Mouse (Mus musculus) hindbrain, postnatal 0 days (tissue): ENCODE data around the gene Mcidas. TPM values are rescaled to one million over a fixed set of nuclear protein-coding genes. Genes with fewer than 3 reads are reported as not detected.

ENCODE experiments used
- ATAC-seq: fragments of 200-750 bp; cut with Nextera tagmentation; 2 replicates; pipeline ENCODE4 v1.8.0; 2017; ENCODE audit warnings: mild to moderate bottlenecking, moderate TSS enrichment, moderate library complexity
- DNase-seq: peaks from one replicate; pipeline ENCODE4 v3.0.0-alpha.2; 2015; ENCODE audit warnings: low spot score
- H3K27ac ChIP-seq: fragments of 300-500 bp; sonication (generic); 2 replicates; pipeline ENCODE4 v1.5.1; 2014; ENCODE audit warnings: mild to moderate bottlenecking
- H3K27me3 ChIP-seq: fragments of 300-500 bp; sonication (generic); 2 replicates; pipeline ENCODE4 v1.6.1; 2014; ENCODE audit warnings: low read length, mixed read lengths; ENCODE audit not compliant: insufficient read depth
- H3K36me3 ChIP-seq: fragments of 300-500 bp; sonication (generic); 2 replicates; pipeline ENCODE4 v1.6.1; 2014; ENCODE audit warnings: low read length, mixed read lengths; ENCODE audit not compliant: insufficient read depth
- H3K4me1 ChIP-seq: fragments of 300-500 bp; sonication (generic); 2 replicates; pipeline ENCODE4 v1.6.1; 2014; ENCODE audit warnings: antibody characterized with exemption, low read length, mixed read lengths; ENCODE audit not compliant: insufficient read depth
- H3K4me2 ChIP-seq: fragments of 300-500 bp; sonication (generic); 2 replicates; pipeline ENCODE4 v1.6.1; 2014; ENCODE audit warnings: low read depth, mild to moderate bottlenecking, low read length, moderate library complexity, mixed read lengths
- H3K4me3 ChIP-seq: fragments of 300-500 bp; sonication (generic); 2 replicates; pipeline ENCODE4 v1.5.1; 2014; ENCODE audit warnings: low read length
- H3K9ac ChIP-seq: fragments of 300-500 bp; sonication (generic); replicated peaks from 2 replicates; pipeline ENCODE4 v1.6.1; 2014; ENCODE audit warnings: mild to moderate bottlenecking, low read length, moderate library complexity, mixed read lengths
- H3K9me3 ChIP-seq: fragments of 300-500 bp; sonication (generic); 2 replicates; pipeline ENCODE4 v1.6.1; 2016; ENCODE audit warnings: low read length, mixed read lengths
- CTCF ChIP-seq: IDR thresholded peaks from 2 replicates; pipeline ENCODE4 v1.5.1; 2016; ENCODE audit warnings: antibody characterized with exemption, control low read depth, low read depth
- WGBS: fragments of 180-500 bp; shearing (Covaris S2); extraction: QIAGEN DNeasy Blood & Tissue Kit; methylation state at CpG from one replicate; pipeline ENCODE4 v1.1.7; 2014; 5-methylcytosine and 5-hydroxymethylcytosine counted together
- polyA plus RNA-seq: library from polyadenylated mRNA; unstranded; fragments of >200 nt; fragmentation: Nextera tagmentation; extraction: Ambion mirVana; gene quantifications from 2 replicates; pipeline ENCODE4 v1.2.1, GENCODE M21; 2015
- total RNA-seq: library from RNA; depleted of rRNA; stranded (reverse); fragments of >200 nt; gene quantifications from 2 replicates; pipeline ENCODE4 v1.2.3, GENCODE M21; 2014

The Mcidas gene
- total and polyA plus RNA-seq, 2 experiments from 2014 or later = 0.73 to 0.88 TPM

- peaks cover 5% of the 10 kb centered on the region; the same call in 1 of the 2 replicates for H3K4me1 ChIP-seq
- no peak for DNase-seq
- peak overlapping the region; percentile 39 for H3K4me2 ChIP-seq
These were observed 4.1 kb upstream of the Mcidas start for GRCm38 (mm10) chr13:112989541-112989940.

GRCm38 (mm10) chr13:112990346-112990745 is 3.3 kb upstream of the Mcidas start:
- Histone ChIP-seq H3K27me3 (peaks cover 68% of the 10 kb centered on the region), H3K36me3 (no peaks in the 10 kb centered on the region), H3K4me3 (no peak overlapping the region), H3K4me2 (no peak overlapping the region), H3K27ac (no peak overlapping the region), H3K9me3 (no peaks in the 10 kb centered on the region), H3K9ac (no peak overlapping the region), H3K4me1 (peaks cover 5% of the 10 kb centered on the region; the same call in 1 of the 2 replicates)
- 7% methylated on average over 4 of the region's 4 CpGs for WGBS
- no peak for TF ChIP-seq CTCF
- no peak for ATAC-seq
- DNase-seq = no peak

More at GRCm38 (mm10) chr13:112989541-112989940, 4.1 kb upstream of the Mcidas start:
- peaks cover 60% of the 10 kb centered on the region for H3K27me3 ChIP-seq
- TF ChIP-seq CTCF = no peak
- no peak overlapping the region for H3K9ac ChIP-seq
- no peak for ATAC-seq
- no peak overlapping the region for H3K27ac ChIP-seq
- peak overlapping the region; percentile 54 for H3K4me3 ChIP-seq
- H3K9me3 ChIP-seq = no peaks in the 10 kb centered on the region
- under 1% methylated on average over 23 of the region's 23 CpGs for WGBS
- no peaks in the 10 kb centered on the region for H3K36me3 ChIP-seq

DNA sequence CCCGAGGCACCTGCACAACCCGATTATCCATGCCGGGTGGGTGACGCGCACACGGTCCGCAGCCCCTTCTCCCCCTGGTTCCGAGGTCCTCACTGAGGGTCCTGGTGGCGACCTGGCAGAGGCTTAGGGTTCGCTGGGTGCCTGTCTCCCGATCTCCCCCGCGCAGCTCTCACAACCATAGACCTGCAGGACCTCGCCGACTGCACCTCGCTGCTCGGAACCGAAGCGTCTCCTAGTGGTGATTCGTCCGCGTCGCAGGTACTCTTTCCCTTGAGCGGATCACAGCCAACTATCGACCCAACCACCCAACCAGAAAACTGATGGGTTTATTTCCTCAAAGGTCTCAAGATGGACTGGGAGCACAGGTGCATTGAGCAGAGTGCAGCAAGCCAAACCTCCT is 546 bp downstream of the Mcidas start:
- TF ChIP-seq CTCF = peak; percentile 79
- peak overlapping the region; percentile 37; the same call in 1 of the 2 replicates for H3K9ac ChIP-seq
- H3K4me2 ChIP-seq = peak overlapping the region; percentile 74
- peak; percentile 52 for ATAC-seq
- H3K27me3 ChIP-seq = peaks cover 79% of the 10 kb centered on the region
- H3K4me1 ChIP-seq = peaks cover 5% of the 10 kb centered on the region; the same call in 1 of the 2 replicates
- no peaks in the 10 kb centered on the region for H3K36me3 ChIP-seq
- 1% methylated on average over 25 of the region's 25 CpGs for WGBS
- DNase-seq = peak; percentile 79
- no peak overlapping the region for H3K27ac ChIP-seq
- peak overlapping the region; percentile 47 for H3K4me3 ChIP-seq
- H3K9me3 ChIP-seq = no peaks in the 10 kb centered on the region

GRCm38 (mm10) chr13:112996407-112996806 is 2.8 kb downstream of the Mcidas start:
- Histone ChIP-seq H3K4me3 (no peak overlapping the region), H3K36me3 (no peaks in the 10 kb centered on the region), H3K27ac (no peak overlapping the region), H3K4me1 (peaks cover 5% of the 10 kb centered on the region; the same call in 1 of the 2 replicates), H3K27me3 (peaks cover 70% of the 10 kb centered on the region), H3K9me3 (no peaks in the 10 kb centered on the region), H3K4me2 (no peak overlapping the region), H3K9ac (no peak overlapping the region)
- no peak for TF ChIP-seq CTCF
- no peak for DNase-seq
- no peak for ATAC-seq
- WGBS = 46% methylated on average over 4 of the region's 4 CpGs

DNA sequence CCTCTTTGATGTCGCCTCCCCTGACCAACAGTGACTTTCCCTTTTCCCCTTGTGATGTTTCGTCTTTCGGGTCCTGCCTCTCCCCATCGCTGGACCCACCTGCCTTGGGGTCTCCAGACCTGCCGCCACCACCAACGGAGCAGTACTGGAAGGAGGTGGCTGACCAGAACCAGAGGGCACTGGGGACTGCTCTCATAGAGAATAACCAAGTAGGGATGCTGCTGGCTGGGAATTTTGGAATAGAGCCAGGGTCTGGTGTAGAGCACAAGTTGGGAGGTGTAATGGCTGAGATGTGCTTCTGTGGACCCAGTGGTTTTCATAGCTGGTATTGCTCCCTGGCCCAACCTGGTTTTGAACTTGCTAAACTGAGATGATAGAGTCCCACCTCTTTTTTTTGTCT is 3.7 kb downstream of the Mcidas start:
- Histone ChIP-seq H3K4me3 (no peak overlapping the region), H3K27me3 (peaks cover 65% of the 10 kb centered on the region), H3K9ac (no peak overlapping the region), H3K4me2 (no peak overlapping the region), H3K27ac (no peak overlapping the region), H3K4me1 (peaks cover 5% of the 10 kb centered on the region; the same call in 1 of the 2 replicates), H3K36me3 (no peaks in the 10 kb centered on the region), H3K9me3 (no peaks in the 10 kb centered on the region)
- no peak for TF ChIP-seq CTCF
- ATAC-seq (no peak), DNase-seq (no peak)
- WGBS = 62% methylated on average over 6 of the region's 6 CpGs

- no peak for TF ChIP-seq CTCF
- Histone ChIP-seq H3K27me3 (peaks cover 54% of the 10 kb centered on the region), H3K9ac (peak overlapping the region; percentile 21; the same call in 1 of the 2 replicates), H3K27ac (no peak overlapping the region), H3K4me3 (peak overlapping the region; percentile 38), H3K4me1 (peaks cover 5% of the 10 kb centered on the region; the same call in 1 of the 2 replicates), H3K36me3 (no peaks in the 10 kb centered on the region), H3K9me3 (no peaks in the 10 kb centered on the region), H3K4me2 (peak overlapping the region; percentile 76)
- WGBS = under 1% methylated on average over 46 of the region's 46 CpGs
- ATAC-seq = peak; percentile 64
- DNase-seq = peak; percentile 52
These were observed 5.0 kb downstream of the Mcidas start for GRCm38 (mm10) chr13:112998427-112999201.

GRCm38 (mm10) chr13:113000090-113000489 is 6.4 kb downstream of the Mcidas start:
- TF ChIP-seq CTCF = no peak

More at GRCm38 (mm10) chr13:113000090-113000489, 6.4 kb downstream of the Mcidas start:
- no peak for DNase-seq
- WGBS = 88% methylated on average over 3 of the region's 3 CpGs
- no peak overlapping the region for H3K4me2 ChIP-seq
- H3K27me3 ChIP-seq = peaks cover 39% of the 10 kb centered on the region
- no peak overlapping the region for H3K9ac ChIP-seq
- no peak for ATAC-seq
- H3K4me3 ChIP-seq = no peak overlapping the region
- H3K4me1 ChIP-seq = no peaks in the 10 kb centered on the region
- no peaks in the 10 kb centered on the region for H3K36me3 ChIP-seq
- no peak overlapping the region for H3K27ac ChIP-seq
- H3K9me3 ChIP-seq = no peaks in the 10 kb centered on the region
